Mouse (Mus musculus) liver, embryonic 16.5 days (tissue): ENCODE measurements at regions not wholly inside any gene's neighbourhood (a gene's known extent, or its start where the extent isn't known, plus 50 kb on each side); places are given as distances from the start of the nearest gene placed in this dataset.
"Not testable (repeated sequence)": the region's sequence is repeated elsewhere in the genome, so short reads cannot be mapped to it uniquely, and the experiment has no call there.

ENCODE experiments used
- ATAC-seq: fragments of 200-750 bp; cut with Nextera tagmentation; 2 replicates; pipeline ENCODE4 v1.8.0; 2017; ENCODE audit warnings: low read depth, mild to moderate bottlenecking, moderate number of reproducible peaks, moderate library complexity
- H3K27ac ChIP-seq: fragments of 300-500 bp; sonication (generic); 2 replicates; pipeline ENCODE4 v1.5.1; 2014; ENCODE audit warnings: mild to moderate bottlenecking, low read length
- H3K27me3 ChIP-seq: fragments of 300-500 bp; sonication (generic); 2 replicates; pipeline ENCODE4 v1.6.1; 2014; ENCODE audit warnings: low read depth, low read length, mixed read lengths; ENCODE audit not compliant: control insufficient read depth, insufficient read depth
- H3K36me3 ChIP-seq: fragments of 300-500 bp; sonication (generic); 2 replicates; pipeline ENCODE4 v1.6.1; 2014; ENCODE audit warnings: mild to moderate bottlenecking; ENCODE audit not compliant: control insufficient read depth, insufficient read depth
- H3K4me1 ChIP-seq: fragments of 300-500 bp; sonication (generic); 2 replicates; pipeline ENCODE4 v1.6.1; 2014; ENCODE audit warnings: low read depth, low read length, mixed read lengths; ENCODE audit not compliant: control insufficient read depth
- H3K4me2 ChIP-seq: fragments of 300-500 bp; sonication (generic); 2 replicates; pipeline ENCODE4 v1.6.1; 2014; ENCODE audit warnings: low read depth, low read length, mixed read lengths
- H3K4me3 ChIP-seq: fragments of 300-500 bp; sonication (generic); 2 replicates; pipeline ENCODE4 v1.5.1; 2014; ENCODE audit warnings: low read depth, mild to moderate bottlenecking, low read length
- H3K9ac ChIP-seq: fragments of 300-500 bp; sonication (generic); 2 replicates; pipeline ENCODE4 v1.6.1; 2014; ENCODE audit warnings: low read depth, low read length
- H3K9me3 ChIP-seq: fragments of 300-500 bp; sonication (generic); replicated peaks from 2 replicates; pipeline ENCODE4 v1.6.1; 2016; ENCODE audit warnings: low read length; ENCODE audit not compliant: control insufficient read depth
- WGBS: fragments of 180-500 bp; shearing (Covaris S2); extraction: QIAGEN DNeasy Blood & Tissue Kit; methylation state at CpG from one replicate; pipeline ENCODE4 v1.1.7; 2014; ENCODE audit not compliant: insufficient replicate concordance; 5-methylcytosine and 5-hydroxymethylcytosine counted together

DNA sequence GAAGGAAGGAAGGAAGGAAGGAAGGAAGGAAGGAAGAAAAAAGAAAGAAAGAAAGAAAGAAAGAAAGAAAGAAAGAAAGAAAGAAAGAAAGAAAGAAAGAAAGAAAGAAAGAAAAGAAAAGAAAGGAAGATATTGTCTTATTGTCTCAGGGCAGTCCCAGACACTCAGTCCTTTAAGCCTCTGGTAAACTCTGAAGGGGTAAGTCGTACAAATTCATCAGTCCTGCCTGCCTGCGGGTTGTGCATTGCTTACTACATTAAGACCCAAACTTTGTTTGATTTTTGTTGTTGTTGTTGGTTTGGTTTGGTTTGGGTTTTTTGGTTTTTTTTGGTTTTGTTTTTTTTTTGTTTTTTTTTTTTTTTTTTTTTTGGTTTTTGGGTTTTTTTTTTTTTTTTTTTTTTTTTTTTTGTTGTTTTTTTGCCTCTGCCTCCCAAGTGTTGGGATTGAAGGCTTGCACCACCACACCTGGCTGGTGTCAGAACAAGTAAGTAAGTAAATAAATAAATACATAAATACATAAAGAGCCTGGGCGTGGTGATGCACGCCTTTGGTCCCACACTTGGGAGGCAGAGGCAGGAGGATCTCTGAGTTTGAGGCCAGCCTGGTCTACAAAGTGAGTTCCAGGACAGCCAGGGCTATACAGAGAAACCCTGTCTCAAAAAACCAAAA lies 1365.2 kb downstream of the Zfp704 start:
- WGBS: 68% methylated on average over 4 of the region's 4 CpGs
- H3K4me2 ChIP-seq: not testable (repeated sequence)

DNA sequence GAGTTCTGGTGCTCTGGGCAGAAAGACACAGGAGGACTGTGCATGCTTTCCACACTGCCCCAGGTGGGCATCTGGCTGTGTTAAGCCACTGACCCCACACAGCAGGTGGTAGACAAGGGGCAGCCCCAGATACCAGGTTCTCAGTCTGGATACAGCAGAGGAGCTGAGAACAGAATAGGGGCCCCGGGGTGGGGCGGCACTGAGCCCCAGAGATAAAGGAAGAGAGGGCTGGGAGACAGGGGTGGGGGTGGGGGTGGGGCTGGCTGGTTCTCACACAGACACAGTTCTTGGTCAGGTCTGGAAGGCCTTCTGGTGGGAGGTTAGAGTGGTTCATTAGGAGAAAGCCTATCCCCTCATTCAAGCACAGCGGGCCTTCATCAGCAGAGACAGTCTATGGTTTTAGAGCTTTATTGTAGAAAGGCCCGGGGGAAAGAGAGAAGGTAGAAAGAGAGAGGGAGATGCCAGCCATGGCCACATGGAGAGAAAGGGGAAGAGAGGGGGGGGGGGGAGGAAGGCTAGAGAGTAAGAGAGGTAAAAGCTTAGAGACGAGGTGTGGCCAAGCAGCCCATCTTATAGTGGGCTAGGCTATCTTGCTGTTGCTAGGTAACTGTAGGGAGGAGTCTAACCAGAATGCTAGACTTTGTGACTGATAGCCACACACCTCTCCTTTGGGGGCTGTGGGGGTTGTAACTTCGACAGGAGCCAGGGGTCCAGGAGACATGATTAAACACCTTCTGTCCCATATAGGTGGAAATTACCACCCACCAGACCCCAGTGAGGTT lies 1403.1 kb downstream of the Zfp704 start:
- no peak overlapping the region for H3K9ac ChIP-seq
- ATAC-seq: peak; percentile 55
- no peaks in the 10 kb centered on the region for H3K4me1 ChIP-seq
- H3K9me3 ChIP-seq: no peaks in the 10 kb centered on the region
- no peak overlapping the region for H3K27ac ChIP-seq
- 57% methylated on average over 6 of the region's 6 CpGs for WGBS
- H3K4me2 ChIP-seq: no peak overlapping the region
- H3K27me3 ChIP-seq: no peaks in the 10 kb centered on the region
- no peaks in the 10 kb centered on the region for H3K36me3 ChIP-seq
- no peak overlapping the region for H3K4me3 ChIP-seq

More for the DNA sequence above, 1365.2 kb downstream of the Zfp704 start:
- H3K9me3 ChIP-seq, H3K9ac ChIP-seq, H3K27me3 ChIP-seq, H3K4me1 ChIP-seq, H3K36me3 ChIP-seq, ATAC-seq, H3K4me3 ChIP-seq, H3K27ac ChIP-seq: not testable (repeated sequence)

DNA sequence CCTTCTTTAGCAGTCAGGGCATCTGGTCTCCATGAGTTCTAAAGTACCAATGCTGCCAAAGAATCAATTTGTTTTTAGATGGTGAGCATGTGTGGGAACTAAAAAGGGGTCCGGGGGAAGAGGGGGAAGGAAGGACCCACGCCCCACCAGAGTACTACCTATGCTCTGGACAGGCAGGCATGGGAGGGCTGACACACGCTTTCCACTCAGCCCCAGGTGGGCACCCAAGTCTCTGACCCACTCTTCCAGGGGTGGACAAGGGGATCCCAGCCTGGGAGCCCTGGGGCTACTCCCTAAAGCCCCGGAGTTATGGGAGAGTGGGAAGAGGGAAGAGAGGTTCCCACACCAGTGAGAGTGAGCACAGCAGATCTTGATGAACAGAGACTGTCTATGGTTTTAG lies 1446.9 kb downstream of the Zfp704 start:
- H3K9me3 ChIP-seq: no peaks in the 10 kb centered on the region
- no peak overlapping the region for H3K4me2 ChIP-seq
- no peak overlapping the region for H3K9ac ChIP-seq
- no peaks in the 10 kb centered on the region for H3K4me1 ChIP-seq
- H3K4me3 ChIP-seq: no peak overlapping the region
- H3K27ac ChIP-seq: no peak overlapping the region
- WGBS: 41% methylated on average over 4 of the region's 4 CpGs
- no peaks in the 10 kb centered on the region for H3K36me3 ChIP-seq
- ATAC-seq: no peak
- H3K27me3 ChIP-seq: no peaks in the 10 kb centered on the region

DNA sequence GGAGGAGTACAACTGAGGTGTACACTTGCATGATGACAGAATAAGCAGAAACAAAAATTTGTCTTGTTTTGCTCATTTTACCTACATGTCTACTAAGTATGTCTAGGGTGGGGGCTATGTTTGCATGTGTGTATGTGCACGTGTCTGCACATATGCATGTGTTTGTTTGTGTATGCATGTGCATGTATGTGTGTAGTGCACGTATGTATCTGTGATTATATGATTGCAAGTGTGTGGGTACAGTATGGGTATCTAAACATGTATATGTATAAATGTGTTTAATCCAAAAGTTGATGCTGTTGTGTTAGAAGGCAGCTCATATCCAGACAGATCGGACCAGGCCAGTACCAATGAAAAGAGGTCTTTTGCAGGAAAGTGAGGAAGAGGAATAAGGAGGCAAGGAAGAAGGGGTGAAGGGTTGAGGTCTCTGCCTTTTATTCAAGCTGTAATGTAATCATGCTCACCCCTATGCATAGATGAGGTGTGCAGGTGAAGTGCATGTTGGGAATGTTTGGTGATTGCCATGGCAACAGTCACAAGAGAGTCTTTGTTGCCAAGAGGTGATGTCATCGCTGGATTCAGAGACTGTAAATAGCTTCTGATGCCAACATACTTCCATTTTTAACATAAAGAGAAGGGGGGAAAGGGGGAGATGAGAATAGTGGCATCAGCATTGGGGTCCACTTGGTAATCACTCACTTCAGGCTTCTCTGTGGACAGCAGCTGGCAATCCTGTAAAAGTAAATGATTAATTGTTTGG lies 1447.7 kb downstream of the Zfp704 start:
- H3K27ac ChIP-seq: no peak overlapping the region
- no peak overlapping the region for H3K4me2 ChIP-seq
- no peak overlapping the region for H3K9ac ChIP-seq
- H3K4me3 ChIP-seq: no peak overlapping the region
- ATAC-seq: no peak
- H3K9me3 ChIP-seq: no peaks in the 10 kb centered on the region
- no peaks in the 10 kb centered on the region for H3K36me3 ChIP-seq
- no peaks in the 10 kb centered on the region for H3K4me1 ChIP-seq
- no peaks in the 10 kb centered on the region for H3K27me3 ChIP-seq
- 60% methylated on average over 4 of the region's 4 CpGs for WGBS

GRCm38 (mm10) chr3:8143016-8143415 lies 1466.9 kb downstream of the Zfp704 start:
- no peaks in the 10 kb centered on the region for H3K36me3 ChIP-seq
- no peak overlapping the region for H3K9ac ChIP-seq
- H3K27me3 ChIP-seq: no peaks in the 10 kb centered on the region
- no peak overlapping the region for H3K4me3 ChIP-seq
- no peaks in the 10 kb centered on the region for H3K9me3 ChIP-seq
- 57% methylated on average over 2 of the region's 2 CpGs for WGBS
- H3K4me1 ChIP-seq: no peaks in the 10 kb centered on the region
- ATAC-seq: no peak
- no peak overlapping the region for H3K4me2 ChIP-seq
- H3K27ac ChIP-seq: no peak overlapping the region

DNA sequence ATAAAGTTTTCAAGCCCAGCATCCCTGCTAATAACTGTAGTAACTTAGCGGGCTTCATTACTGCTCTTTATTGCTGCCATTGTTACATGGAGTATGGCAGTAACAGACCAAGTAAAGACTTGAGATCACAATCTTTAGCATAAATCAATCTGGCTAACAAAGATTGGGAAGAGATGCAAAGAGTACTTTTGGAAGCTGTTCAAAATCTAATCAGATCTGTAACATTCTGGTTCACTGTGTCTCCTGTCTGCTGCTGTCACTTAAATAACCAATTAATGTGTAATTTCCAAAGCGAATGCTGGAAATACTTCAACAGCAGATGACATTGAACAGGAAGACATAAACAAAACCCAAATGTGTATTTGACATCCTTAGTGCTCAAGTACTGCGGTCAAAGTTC lies 1467.7 kb downstream of the Zfp704 start:
- Histone ChIP-seq H3K36me3 (no peaks in the 10 kb centered on the region), H3K27me3 (no peaks in the 10 kb centered on the region), H3K9ac (no peak overlapping the region), H3K4me3 (no peak overlapping the region), H3K27ac (no peak overlapping the region), H3K4me1 (no peaks in the 10 kb centered on the region), H3K9me3 (no peaks in the 10 kb centered on the region), H3K4me2 (no peak overlapping the region)
- 66% methylated on average over 3 of the region's 3 CpGs for WGBS
- ATAC-seq: no peak

DNA sequence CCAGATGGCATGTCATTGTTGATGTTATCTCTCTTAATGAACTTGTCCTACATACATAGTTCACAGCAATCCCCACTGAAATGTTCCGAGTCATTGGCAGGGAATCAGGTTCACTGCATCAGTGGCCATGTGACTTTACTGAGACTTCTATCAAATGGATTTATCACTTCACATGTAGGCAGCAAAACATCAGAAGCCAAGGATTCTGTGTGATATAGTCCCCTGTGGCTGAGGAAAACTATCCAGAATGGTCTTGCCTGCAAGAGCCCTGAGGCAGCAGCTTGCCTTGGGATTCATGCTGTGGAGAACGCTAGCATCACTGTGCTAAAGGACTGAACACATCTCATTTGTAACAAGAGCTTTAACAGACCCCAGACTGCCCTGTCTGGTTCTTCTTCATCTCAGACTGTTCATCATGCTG lies 1468.2 kb downstream of the Zfp704 start:
- no peaks in the 10 kb centered on the region for H3K4me1 ChIP-seq
- 53% methylated on average over 2 of the region's 2 CpGs for WGBS
- no peak overlapping the region for H3K4me3 ChIP-seq
- H3K4me2 ChIP-seq: no peak overlapping the region
- H3K27ac ChIP-seq: no peak overlapping the region
- no peaks in the 10 kb centered on the region for H3K27me3 ChIP-seq
- ATAC-seq: no peak
- H3K36me3 ChIP-seq: no peaks in the 10 kb centered on the region
- H3K9ac ChIP-seq: no peak overlapping the region
- no peaks in the 10 kb centered on the region for H3K9me3 ChIP-seq

GRCm38 (mm10) chr3:8123641-8124040 lies 1486.2 kb downstream of the Zfp704 start:
- not testable (repeated sequence) for H3K4me1 ChIP-seq, H3K27ac ChIP-seq, H3K36me3 ChIP-seq, H3K9me3 ChIP-seq, H3K27me3 ChIP-seq, H3K9ac ChIP-seq, H3K4me2 ChIP-seq, H3K4me3 ChIP-seq, ATAC-seq
- WGBS: 37% methylated on average over 1 of the region's 1 CpGs

DNA sequence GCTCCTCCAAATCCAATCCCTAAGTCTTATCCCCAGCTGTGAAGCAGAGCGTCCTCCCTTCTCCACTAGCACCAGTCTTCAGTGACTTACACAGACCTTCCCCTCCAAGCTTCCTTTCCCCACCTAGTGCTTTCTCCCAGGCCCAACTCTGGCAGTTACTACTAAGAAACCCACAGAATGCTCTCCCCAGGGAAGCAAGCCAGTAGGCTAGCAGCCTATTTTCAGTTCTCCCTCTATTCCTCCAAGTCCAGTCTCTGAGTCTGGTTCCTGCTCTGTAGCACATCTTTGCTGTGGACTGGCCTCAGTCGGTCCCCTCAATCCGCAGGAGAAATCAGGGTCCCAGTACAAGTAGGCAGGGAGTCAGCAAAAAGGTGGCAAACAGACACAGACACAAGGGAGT lies 1486.7 kb downstream of the Zfp704 start:
- H3K4me2 ChIP-seq: no peak overlapping the region
- no peaks in the 10 kb centered on the region for H3K9me3 ChIP-seq
- 43% methylated on average over 3 of the region's 3 CpGs for WGBS
- ATAC-seq: no peak
- no peaks in the 10 kb centered on the region for H3K36me3 ChIP-seq
- H3K27me3 ChIP-seq: no peaks in the 10 kb centered on the region
- H3K4me3 ChIP-seq: no peak overlapping the region
- H3K27ac ChIP-seq: no peak overlapping the region
- H3K4me1 ChIP-seq: no peaks in the 10 kb centered on the region
- no peak overlapping the region for H3K9ac ChIP-seq
